Mouse (Mus musculus): ENCODE results near the gene Bmi1. TPM values are rescaled to one million over a fixed set of nuclear protein-coding genes. Genes with fewer than 3 reads are reported as not detected.

Bmi1 gene
- polyA plus RNA-seq, 1 experiment: 8.0 TPM

GRCm38 (mm10) chr2:18671041-18671440 is 5.8 kb upstream of the Bmi1 start:
- Histone ChIP-seq H3K36me3 (ENCODE audit: control insufficient read depth, insufficient read depth, low read length, poor library complexity, severe bottlenecking) (no peaks in the 10 kb centered on the region), H3K4me3 (ENCODE audit: low read depth, low read length) (no peak overlapping the region), H3K27ac (ENCODE audit: insufficient read depth, low read length) (no peak overlapping the region), H3K27me3 (ENCODE audit: control insufficient read depth, insufficient read depth, low read length, poor library complexity, severe bottlenecking) (peaks cover 13% of the 10 kb centered on the region), H3K4me1 (ENCODE audit: control insufficient read depth, insufficient read depth, low read length) (no peaks in the 10 kb centered on the region), H3K9me3 (replicated peaks; ENCODE audit: control insufficient read depth, insufficient read depth, low read length, poor library complexity, severe bottlenecking) (no peaks in the 10 kb centered on the region), H3K9ac (ENCODE audit: low read depth, poor library complexity, severe bottlenecking) (no peak overlapping the region)
- TF ChIP-seq CTCF (IDR thresholded peaks at IDR 0.05; ENCODE audit: low read depth, low read length): no peak
- TF ChIP-seq EP300 (IDR thresholded peaks at IDR 0.05; ENCODE audit: insufficient read depth, low read depth, low read length): no peak
- no peak for TF ChIP-seq POLR2A (IDR thresholded peaks at IDR 0.05; ENCODE audit: insufficient read depth, low read length)

- H3K36me3 ChIP-seq (ENCODE audit: control insufficient read depth, insufficient read depth, low read length, poor library complexity, severe bottlenecking): no peaks in the 10 kb centered on the region
- no peak within 1 kb of the TSS for H3K27ac ChIP-seq (ENCODE audit: insufficient read depth, low read length)
- TF ChIP-seq CTCF (IDR thresholded peaks at IDR 0.05; ENCODE audit: low read depth, low read length): no peak
- 0 out of 2 replicates have a peak, but pooled peaks have one; percentile 10 for TF ChIP-seq EP300 (IDR thresholded peaks at IDR 0.05; ENCODE audit: insufficient read depth, low read depth, low read length)
- no peaks in the 10 kb centered on the region for H3K9me3 ChIP-seq (replicated peaks; ENCODE audit: control insufficient read depth, insufficient read depth, low read length, poor library complexity, severe bottlenecking)
- H3K9ac ChIP-seq (ENCODE audit: low read depth, poor library complexity, severe bottlenecking): peak within 1 kb of the TSS; percentile 82
- peak within 1 kb of the TSS; percentile 83 for H3K4me3 ChIP-seq (ENCODE audit: low read depth, low read length)
- H3K27me3 ChIP-seq (ENCODE audit: control insufficient read depth, insufficient read depth, low read length, poor library complexity, severe bottlenecking): peaks cover 16% of the 10 kb centered on the region
- no peaks in the 10 kb centered on the region for H3K4me1 ChIP-seq (ENCODE audit: control insufficient read depth, insufficient read depth, low read length)
Measured at GRCm38 (mm10) chr2:18672133-18672765, 4.6 kb upstream of the Bmi1 start, which contains the start of gene Commd3. Gene Commd3, plus strand, starts transcription at chr2:18672384.

- H3K4me3 ChIP-seq (ENCODE audit: low read depth, low read length): peak overlapping the region; percentile 83
- H3K27ac ChIP-seq (ENCODE audit: insufficient read depth, low read length): no peak overlapping the region
- peak overlapping the region; percentile 82 for H3K9ac ChIP-seq (ENCODE audit: low read depth, poor library complexity, severe bottlenecking)
- TF ChIP-seq EP300 (IDR thresholded peaks at IDR 0.05; ENCODE audit: insufficient read depth, low read depth, low read length) (no peak), POLR2A (IDR thresholded peaks at IDR 0.05; ENCODE audit: insufficient read depth, low read length) (no peak), CTCF (IDR thresholded peaks at IDR 0.05; ENCODE audit: low read depth, low read length) (no peak)
- peaks cover 21% of the 10 kb centered on the region for H3K27me3 ChIP-seq (ENCODE audit: control insufficient read depth, insufficient read depth, low read length, poor library complexity, severe bottlenecking)
- H3K36me3 ChIP-seq (ENCODE audit: control insufficient read depth, insufficient read depth, low read length, poor library complexity, severe bottlenecking): no peaks in the 10 kb centered on the region
- H3K9me3 ChIP-seq (replicated peaks; ENCODE audit: control insufficient read depth, insufficient read depth, low read length, poor library complexity, severe bottlenecking): no peaks in the 10 kb centered on the region
- no peaks in the 10 kb centered on the region for H3K4me1 ChIP-seq (ENCODE audit: control insufficient read depth, insufficient read depth, low read length)
Measured at GRCm38 (mm10) chr2:18672766-18673164, 4.1 kb upstream of the Bmi1 start.

- Histone ChIP-seq H3K36me3 (ENCODE audit: control insufficient read depth, insufficient read depth, low read length, poor library complexity, severe bottlenecking) (no peaks in the 10 kb centered on the region), H3K9ac (ENCODE audit: low read depth, poor library complexity, severe bottlenecking) (no peak overlapping the region), H3K9me3 (replicated peaks; ENCODE audit: control insufficient read depth, insufficient read depth, low read length, poor library complexity, severe bottlenecking) (no peaks in the 10 kb centered on the region), H3K4me1 (ENCODE audit: control insufficient read depth, insufficient read depth, low read length) (no peaks in the 10 kb centered on the region), H3K4me3 (ENCODE audit: low read depth, low read length) (no peak overlapping the region), H3K27me3 (ENCODE audit: control insufficient read depth, insufficient read depth, low read length, poor library complexity, severe bottlenecking) (peaks cover 28% of the 10 kb centered on the region), H3K27ac (ENCODE audit: insufficient read depth, low read length) (no peak overlapping the region)
- no peak for TF ChIP-seq EP300 (IDR thresholded peaks at IDR 0.05; ENCODE audit: insufficient read depth, low read depth, low read length)
- TF ChIP-seq CTCF (IDR thresholded peaks at IDR 0.05; ENCODE audit: low read depth, low read length): no peak
- TF ChIP-seq POLR2A (IDR thresholded peaks at IDR 0.05; ENCODE audit: insufficient read depth, low read length): no peak
Measured at GRCm38 (mm10) chr2:18673766-18674165, 3.1 kb upstream of the Bmi1 start.

DNA sequence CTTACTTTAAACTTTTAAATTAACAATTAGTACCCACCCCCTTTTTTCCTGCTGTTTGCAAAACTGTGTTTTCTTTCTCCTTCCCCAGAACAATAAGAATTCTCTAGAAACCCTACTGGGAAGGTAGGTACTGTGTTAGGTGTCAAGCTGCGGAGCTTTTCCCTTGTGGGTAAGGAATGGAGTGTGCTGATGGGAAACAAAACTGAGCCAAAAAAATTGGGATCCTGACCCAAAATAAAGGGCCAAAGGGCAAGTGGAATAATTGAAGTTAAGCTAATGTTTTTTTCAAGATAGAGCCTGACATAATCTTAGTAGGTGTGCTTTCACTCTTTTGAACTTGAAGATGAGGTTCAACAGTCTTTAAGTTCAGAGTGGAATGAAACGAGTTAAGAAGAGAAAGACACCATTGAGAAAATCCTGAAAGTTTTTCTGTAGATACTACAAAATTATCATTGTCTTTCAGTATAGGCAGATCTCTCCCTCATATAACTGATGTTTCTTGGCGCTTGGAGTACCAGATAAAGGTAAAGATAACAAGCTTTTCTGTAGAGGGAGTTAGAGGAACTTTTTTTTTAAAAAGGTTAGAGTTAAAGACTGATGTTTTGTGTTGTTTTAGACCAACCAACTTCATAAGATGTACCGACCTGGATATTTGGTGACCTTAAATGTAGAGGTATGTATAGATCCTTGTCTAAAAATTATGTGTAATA is 2.5 kb upstream of the Bmi1 start:
- no peak for TF ChIP-seq CTCF (IDR thresholded peaks at IDR 0.05; ENCODE audit: low read depth, low read length)
- TF ChIP-seq POLR2A (IDR thresholded peaks at IDR 0.05; ENCODE audit: insufficient read depth, low read length): no peak
- TF ChIP-seq EP300 (IDR thresholded peaks at IDR 0.05; ENCODE audit: insufficient read depth, low read depth, low read length): no peak

More for the DNA sequence above, 2.5 kb upstream of the Bmi1 start:
- Histone ChIP-seq H3K9ac (ENCODE audit: low read depth, poor library complexity, severe bottlenecking) (no peak overlapping the region), H3K4me3 (ENCODE audit: low read depth, low read length) (no peak overlapping the region), H3K36me3 (ENCODE audit: control insufficient read depth, insufficient read depth, low read length, poor library complexity, severe bottlenecking) (no peaks in the 10 kb centered on the region), H3K27ac (ENCODE audit: insufficient read depth, low read length) (no peak overlapping the region), H3K9me3 (replicated peaks; ENCODE audit: control insufficient read depth, insufficient read depth, low read length, poor library complexity, severe bottlenecking) (no peaks in the 10 kb centered on the region), H3K27me3 (ENCODE audit: control insufficient read depth, insufficient read depth, low read length, poor library complexity, severe bottlenecking) (peaks cover 33% of the 10 kb centered on the region), H3K4me1 (ENCODE audit: control insufficient read depth, insufficient read depth, low read length) (no peaks in the 10 kb centered on the region)
